Mouse (Mus musculus) gastrocnemius, adult 8-10 months (tissue): ENCODE data around the gene Wdr93. TPM values are rescaled to one million over a fixed set of nuclear protein-coding genes. Genes with fewer than 3 reads are reported as not detected.
"Not testable (repeated sequence)": the region's sequence is repeated elsewhere in the genome, so short reads cannot be mapped to it uniquely, and the experiment has no call there.

Experiments used
- DNase-seq, 2 experiments: peaks; one replicate each; pipeline ENCODE4 v3.0.0; 2022; ENCODE audit warnings: low spot score in 2 of 2
- total RNA-seq, 4 experiments: library from RNA; stranded (reverse); gene quantifications; 2 replicates each; pipeline ENCODE4 v1.2.4; 2022

Gene Wdr93
- total RNA-seq, 4 experiments from 2014 or later: 0.11 to 0.13 TPM; not detected in 2

DNA sequence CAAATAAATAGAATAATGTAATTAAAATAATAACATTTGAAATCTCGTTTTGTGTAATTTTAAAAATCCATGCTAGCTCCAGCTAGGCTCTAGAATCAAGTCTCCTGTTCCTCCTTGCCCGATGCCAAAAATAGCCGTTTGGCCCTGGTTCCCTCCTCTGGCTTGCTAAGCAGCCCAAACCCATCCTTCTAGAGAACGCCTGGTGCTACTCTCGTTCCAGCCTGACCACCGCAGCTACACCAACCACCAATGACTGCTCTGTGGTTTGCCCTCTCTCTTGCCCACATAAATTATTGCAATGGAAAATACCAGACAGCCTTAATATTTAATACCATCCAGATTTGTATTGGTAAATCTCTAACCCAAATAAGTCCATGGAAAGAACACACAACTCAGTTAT lies 4.7 kb downstream of the Wdr93 start:
- DNase-seq: no peak

- DNase-seq: no peak
Measured at GRCm38 (mm10) chr7:79749511-79749910, 6.5 kb downstream of the Wdr93 start.

DNA sequence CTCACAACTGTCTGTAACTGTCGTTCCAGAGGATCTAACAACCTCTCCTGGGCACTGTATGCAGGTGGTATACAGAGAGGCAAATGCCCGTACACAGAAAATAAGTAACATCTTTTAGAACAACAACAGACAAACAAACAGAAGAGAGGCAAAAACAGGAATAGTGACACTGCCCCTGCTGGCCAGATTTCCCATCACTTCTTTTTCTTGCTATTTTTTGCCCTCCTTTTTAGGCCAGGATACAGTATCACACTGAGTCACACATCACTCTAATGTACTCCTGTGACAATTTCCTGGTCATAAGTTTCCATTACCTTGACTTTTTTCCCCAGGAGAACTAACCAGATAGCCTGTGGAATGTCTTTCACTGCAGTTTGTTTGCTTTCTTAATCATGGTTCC lies 13.4 kb downstream of the Wdr93 start:
- DNase-seq: no peak

DNA sequence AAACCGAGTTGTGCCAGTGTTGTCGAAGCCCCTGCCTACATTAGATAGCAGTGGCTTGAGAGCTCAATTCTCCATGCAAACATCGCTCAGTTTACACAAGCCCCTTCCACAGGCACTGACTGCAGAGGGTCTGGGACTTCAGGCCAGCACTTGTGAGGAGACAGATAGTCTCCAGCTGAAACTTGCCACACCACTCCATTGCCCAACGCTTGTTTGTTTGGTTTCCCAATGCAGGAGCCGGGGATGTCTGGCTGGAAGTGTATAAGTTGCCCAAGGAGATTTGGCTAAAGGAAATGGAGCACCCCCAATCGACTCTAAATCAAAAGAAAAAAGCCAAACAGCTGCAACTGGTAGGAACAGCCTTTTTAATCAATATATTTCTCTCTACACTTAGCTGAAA lies 15.2 kb downstream of the Wdr93 start:
- DNase-seq: no peak

GRCm38 (mm10) chr7:79759766-79760165 lies 16.8 kb downstream of the Wdr93 start:
- DNase-seq: no peak

GRCm38 (mm10) chr7:79761124-79761876 lies 18.3 kb downstream of the Wdr93 start:
- no peak for DNase-seq

GRCm38 (mm10) chr7:79762106-79762505 lies 19.1 kb downstream of the Wdr93 start:
- no peak for DNase-seq

DNA sequence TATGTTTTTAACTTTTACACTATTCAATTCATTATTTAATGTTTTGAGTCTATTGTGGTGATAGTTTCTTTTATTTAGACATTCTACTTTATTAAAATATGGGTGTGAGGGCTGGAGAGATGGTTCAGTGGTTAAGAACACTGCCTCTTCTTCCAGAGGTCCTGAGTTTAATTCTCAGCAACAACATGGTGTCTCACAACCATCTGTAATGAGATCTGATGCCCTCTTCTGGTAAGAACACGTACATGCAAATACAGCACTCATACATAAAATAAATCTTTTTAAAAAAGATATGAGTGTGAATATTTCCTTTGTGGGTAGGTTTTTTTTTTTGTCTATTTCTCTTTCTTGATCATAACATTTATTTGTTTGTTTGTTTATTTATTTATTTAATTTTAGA lies 23.0 kb downstream of the Wdr93 start:
- DNase-seq: no peak

DNA sequence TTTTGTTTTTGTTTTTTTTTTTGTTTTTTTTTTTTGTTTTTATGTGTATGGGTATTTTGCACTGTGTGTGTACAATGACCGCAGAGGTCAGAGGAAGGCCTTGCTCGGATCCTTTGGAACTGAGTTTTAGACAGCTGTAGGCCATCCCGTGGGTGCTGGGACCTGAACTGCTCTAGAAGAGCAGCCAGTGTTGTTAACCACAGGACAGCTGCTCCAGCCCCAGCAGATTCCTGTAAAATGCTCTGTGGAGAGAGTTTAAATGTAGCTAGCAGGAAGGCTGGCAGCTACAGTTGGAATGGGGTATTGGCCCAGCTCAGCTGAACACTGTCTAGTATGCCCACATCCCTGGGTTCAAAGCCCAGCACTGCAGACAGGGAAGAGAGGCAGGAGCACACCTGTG lies 26.7 kb downstream of the Wdr93 start:
- DNase-seq: no peak

GRCm38 (mm10) chr7:79771561-79772512 lies 28.9 kb downstream of the Wdr93 start:
- no peak for DNase-seq

DNA sequence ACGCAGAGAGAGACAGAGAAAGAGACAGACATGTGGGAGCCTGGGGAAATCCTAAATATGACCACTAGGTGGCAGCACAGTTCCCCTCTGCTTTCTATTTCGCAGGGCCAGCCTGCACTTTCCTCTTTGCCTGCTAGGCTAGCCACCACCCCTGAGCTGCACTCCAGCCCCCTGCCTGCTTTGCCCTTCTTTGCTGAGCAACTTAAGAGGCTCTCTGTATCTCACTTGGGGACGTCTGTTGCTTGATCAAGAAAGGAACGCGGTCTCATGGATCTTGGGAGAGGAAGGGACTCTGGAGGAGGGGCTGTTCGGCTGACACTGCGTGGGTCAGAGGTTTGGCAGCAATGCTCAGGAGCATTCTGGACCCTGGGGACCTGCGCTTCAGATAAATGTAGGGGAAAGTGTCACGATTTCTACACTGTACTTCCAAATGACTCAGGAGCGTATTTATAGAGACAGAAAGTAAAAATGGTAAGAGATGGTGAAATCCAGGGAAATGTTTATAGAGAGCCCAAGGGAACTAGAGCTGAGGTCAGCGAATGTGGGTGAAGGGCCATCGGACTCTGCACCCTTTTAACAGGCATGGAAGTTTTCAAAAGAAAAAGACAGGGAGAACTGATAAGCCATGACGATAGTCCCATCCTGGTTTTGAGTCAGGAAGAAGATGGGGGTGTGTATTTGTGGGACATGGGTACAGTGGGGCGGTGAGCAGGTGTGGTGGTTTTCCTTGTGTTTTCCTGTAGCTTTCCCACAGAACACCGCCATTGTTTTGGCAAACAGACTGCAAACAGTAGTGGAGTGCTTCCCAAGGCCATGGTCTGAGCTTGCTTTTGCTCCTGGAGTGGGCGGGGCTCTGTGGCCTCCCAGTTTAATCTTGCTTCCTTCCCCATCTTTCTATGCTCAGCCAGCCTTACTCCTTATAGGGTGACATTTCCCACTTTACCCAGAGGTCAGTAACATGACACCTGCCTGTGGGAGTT lies 38.0 kb downstream of the Wdr93 start:
- DNase-seq: peak; percentile 48 to 62

DNA sequence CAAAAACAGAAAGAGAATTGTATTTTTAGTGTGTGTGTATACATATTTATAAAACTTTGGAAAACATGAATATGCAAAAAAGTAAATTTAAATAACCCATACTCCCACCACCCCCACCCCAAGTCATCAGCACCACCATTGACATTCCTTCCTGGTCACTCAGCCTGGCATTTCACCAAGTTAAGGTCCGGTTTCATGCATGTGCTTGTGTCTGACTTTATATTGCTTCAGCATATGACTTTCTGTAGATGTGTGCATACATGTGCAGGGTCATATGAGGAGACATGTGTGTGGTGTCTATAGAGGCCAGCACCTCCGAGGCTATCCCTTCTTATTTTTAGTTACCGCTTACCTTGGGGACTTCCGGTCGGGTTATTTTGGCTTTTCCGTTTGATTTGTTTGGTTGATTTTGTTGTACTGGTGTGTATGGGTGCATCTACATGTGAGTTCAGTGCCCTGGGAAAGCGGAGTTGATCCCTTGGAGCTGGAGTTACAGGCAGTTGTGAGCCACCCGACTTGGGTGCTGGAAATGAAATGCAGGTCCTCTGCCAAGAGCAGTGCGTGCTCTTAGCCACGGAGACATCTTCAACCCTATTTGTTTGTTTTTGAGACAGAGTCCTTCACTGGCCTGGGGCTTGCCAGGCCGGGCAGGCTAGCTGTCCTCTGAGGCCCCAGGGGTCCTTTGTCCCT lies 39.0 kb downstream of the Wdr93 start:
- no peak for DNase-seq

DNA sequence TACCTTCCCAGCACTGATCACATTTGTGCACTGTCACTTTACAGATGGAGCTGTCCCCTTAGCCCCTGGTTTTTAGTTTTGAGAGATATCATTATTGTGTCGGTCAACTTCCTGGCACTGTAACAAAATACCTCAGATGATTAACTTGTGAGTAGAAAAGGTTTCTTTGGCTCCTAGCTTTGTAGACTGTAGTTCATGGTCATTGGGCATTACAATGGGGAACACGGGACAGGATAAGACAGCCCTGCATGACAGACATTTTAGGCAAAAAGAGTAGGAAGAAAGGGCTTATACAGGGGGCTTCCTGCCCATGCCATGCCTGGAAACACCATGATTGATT lies 39.5 kb downstream of the Wdr93 start:
- DNase-seq: no peak

DNA sequence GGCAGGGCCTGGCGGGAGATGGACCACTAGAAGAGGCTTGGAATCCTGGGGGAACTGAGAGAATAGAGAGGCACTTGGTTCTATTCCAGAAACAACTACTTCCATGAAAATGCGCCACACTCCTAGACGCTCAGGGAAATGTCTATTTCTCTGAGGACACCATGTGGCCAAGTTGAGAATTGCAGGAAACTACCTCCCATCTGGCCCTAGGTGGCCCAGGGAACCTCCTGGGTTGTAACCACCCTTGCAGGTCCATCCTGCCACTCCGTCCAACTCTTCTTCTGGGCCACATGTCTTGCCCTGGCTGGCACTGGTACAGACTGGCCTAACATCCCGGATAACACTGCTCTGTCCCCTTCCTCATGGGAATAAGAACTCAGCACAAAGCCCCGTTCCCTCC lies 43.3 kb downstream of the Wdr93 start:
- peak; percentile 25 to 42 for DNase-seq

DNA sequence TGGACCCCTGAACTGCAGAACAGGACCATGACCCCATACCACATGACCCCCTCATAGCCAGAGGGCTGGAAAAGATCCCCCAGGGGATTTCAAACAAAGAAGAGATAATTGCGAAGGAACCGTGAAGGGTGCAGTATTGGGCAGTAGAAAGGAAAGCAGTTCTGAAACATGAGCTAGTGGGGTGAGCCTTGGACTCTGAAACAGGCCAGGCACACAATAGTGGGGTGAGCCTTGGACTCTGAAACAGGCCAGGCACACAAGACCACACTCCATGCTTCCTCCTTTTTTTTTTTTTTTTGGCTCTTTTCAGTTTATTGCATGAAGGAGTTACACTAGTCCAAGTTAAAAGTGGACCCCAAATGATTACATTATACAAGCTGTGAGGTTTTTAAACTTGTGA lies 46.8 kb downstream of the Wdr93 start:
- not testable (repeated sequence) for DNase-seq

- no peak for DNase-seq
Measured at GRCm38 (mm10) chr7:79792635-79793421, 49.9 kb downstream of the Wdr93 start.

- no peak for DNase-seq
Measured at GRCm38 (mm10) chr7:79793688-79794087, 50.7 kb downstream of the Wdr93 start, which contains the start of gene Mesp1. TSS of gene Mesp1 (minus strand) at chr7:79793788.

DNA sequence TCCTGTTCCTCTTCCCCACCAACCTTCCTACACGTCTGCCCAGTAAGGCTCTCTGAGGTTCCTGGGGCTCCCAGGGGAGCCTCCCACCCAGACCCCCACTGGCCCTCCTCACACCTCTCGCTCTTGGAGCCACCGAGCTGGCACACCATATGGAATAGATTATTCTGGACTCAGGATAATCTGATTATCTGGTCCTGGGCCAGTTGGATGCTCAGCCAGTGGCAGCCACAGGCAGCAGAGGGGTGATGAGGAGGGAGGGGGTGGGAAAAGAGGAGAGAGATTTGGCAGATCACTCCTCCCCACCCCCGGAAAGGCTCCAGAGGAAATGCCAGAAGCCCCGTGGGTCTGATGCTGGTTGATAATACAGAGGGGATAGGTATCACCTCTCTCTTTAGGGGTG lies 55.6 kb downstream of the Wdr93 start:
- no peak for DNase-seq

DNA sequence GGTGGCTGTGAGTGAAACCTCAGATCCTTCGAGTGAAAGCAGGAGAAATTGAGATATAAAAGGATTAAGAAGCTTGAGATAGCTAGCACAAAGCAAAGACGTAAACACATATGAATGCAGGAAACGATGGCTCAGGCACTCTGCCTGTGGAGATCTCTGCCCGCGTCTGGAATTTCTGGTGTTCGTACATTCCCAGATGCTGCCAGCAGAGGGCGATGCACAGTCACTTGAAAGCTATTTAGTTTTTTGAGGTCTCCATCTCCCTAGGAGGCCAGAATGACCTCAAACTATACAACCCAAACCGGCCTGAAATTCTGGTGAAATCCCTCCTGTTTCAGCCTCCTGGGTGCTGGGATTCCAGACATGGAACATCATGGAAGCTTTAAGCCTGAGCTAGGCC lies 56.1 kb downstream of the Wdr93 start:
- peak; percentile 57 to 60 for DNase-seq

DNA sequence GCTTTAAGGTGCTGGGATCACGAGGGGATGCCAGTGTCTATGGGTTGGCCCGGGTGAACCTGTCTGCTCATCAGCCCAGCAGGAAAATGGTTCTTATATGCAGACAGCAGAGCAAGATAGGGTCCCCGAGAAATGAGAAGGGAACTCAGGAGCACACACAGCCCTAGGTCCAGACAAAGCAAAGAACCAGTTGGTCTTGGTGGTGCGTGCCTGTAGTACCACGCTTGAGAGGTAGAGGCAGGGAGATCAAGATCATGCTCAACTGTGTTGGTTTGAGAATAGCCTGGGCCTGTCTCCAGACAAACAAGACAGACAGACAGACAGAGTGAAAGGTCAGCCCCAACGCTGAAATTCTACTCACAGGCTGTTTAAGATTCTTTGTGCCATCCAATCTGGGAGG lies 56.5 kb downstream of the Wdr93 start:
- no peak for DNase-seq
